8 mouse cellular contexts compared by ENCODE assay signal in genomic region chr7:79246039-79246670, GRCm38 (mm10). TPM values are rescaled to one million over a fixed set of nuclear protein-coding genes. Genes with fewer than 3 reads are reported as not detected.
DNase-seq lines count a peak whose midpoint lies in the region; ATAC-seq and TF ChIP-seq lines count a peak whose summit lies in the region.

No protein-coding gene starts in this region.

- peak; percentile 97 for TF ChIP-seq CTCF in kidney, adult 2 months (conservative IDR thresholded peaks at IDR 0.05; ENCODE audit: insufficient read depth, insufficient read length, low read depth, low read length)

- no peaks in the 10 kb centered on the region for H3K9me3 ChIP-seq in embryonic facial prominence, embryonic 12.5 days
- H3K9me3 ChIP-seq in limb, embryonic 14.5 days (ENCODE audit: control insufficient read depth, low read length) = no peaks in the 10 kb centered on the region
- H3K9me3 ChIP-seq in midbrain, embryonic 15.5 days = no peaks in the 10 kb centered on the region
- H3K9me3 ChIP-seq in stomach, embryonic 14.5 days (ENCODE audit: control insufficient read depth, low read depth, low read length) = no peaks in the 10 kb centered on the region

- ATAC-seq in embryonic facial prominence, embryonic 12.5 days (ENCODE audit: insufficient number of reproducible peaks, insufficient read depth, low FRiP score, low TSS enrichment) = 0 out of 2 replicates have a peak, but pooled peaks have one; percentile 37
- ATAC-seq in limb, embryonic 14.5 days (ENCODE audit: low FRiP score, low read depth) = 0 out of 2 replicates have a peak, but pooled peaks have one; percentile 67
- ATAC-seq in midbrain, embryonic 15.5 days (replicated peaks) = peak; percentile 74; the same call in 1 of the 2 replicates
- ATAC-seq in stomach, embryonic 14.5 days (ENCODE audit: insufficient number of reproducible peaks, insufficient read depth, low FRiP score, low read depth) = peak; percentile 71

- H3K27me3 ChIP-seq in embryonic facial prominence, embryonic 12.5 days = no peaks in the 10 kb centered on the region
- no peaks in the 10 kb centered on the region for H3K27me3 ChIP-seq in kidney, adult 2 months (replicated peaks; ENCODE audit: control insufficient read depth, insufficient read depth, low read length)
- H3K27me3 ChIP-seq in limb, embryonic 14.5 days (ENCODE audit: control insufficient read depth, insufficient read depth, low read length) = no peaks in the 10 kb centered on the region
- H3K27me3 ChIP-seq in midbrain, embryonic 15.5 days (replicated peaks) = no peaks in the 10 kb centered on the region
- H3K27me3 ChIP-seq in stomach, embryonic 14.5 days (ENCODE audit: control insufficient read depth, insufficient read depth, low read length) = no peaks in the 10 kb centered on the region

- 15% methylated on average over 18 of the region's 18 CpGs for WGBS in embryonic facial prominence, embryonic 12.5 days
- 8% methylated on average over 18 of the region's 18 CpGs for WGBS in kidney, adult 2 months
- WGBS in limb, embryonic 14.5 days = 12% methylated on average over 18 of the region's 18 CpGs
- WGBS in midbrain, embryonic 15.5 days = 12% methylated on average over 18 of the region's 18 CpGs
- 14% methylated on average over 18 of the region's 18 CpGs for WGBS in stomach, embryonic 14.5 days

- H3K4me2 ChIP-seq in embryonic facial prominence, embryonic 12.5 days (replicated peaks) = peak overlapping the region; percentile 40
- peak overlapping the region; percentile 37 for H3K4me2 ChIP-seq in limb, embryonic 14.5 days (replicated peaks; ENCODE audit: low read depth, low read length, severe bottlenecking)
- H3K4me2 ChIP-seq in midbrain, embryonic 15.5 days = peak overlapping the region; percentile 38
- H3K4me2 ChIP-seq in stomach, embryonic 14.5 days (replicated peaks; ENCODE audit: low read depth, low read length) = peak overlapping the region; percentile 30

- H3K36me3 ChIP-seq in embryonic facial prominence, embryonic 12.5 days = no peaks in the 10 kb centered on the region
- no peaks in the 10 kb centered on the region for H3K36me3 ChIP-seq in kidney, adult 2 months (ENCODE audit: control insufficient read depth, insufficient read depth, low read length)
- no peaks in the 10 kb centered on the region for H3K36me3 ChIP-seq in limb, embryonic 14.5 days (ENCODE audit: control insufficient read depth, insufficient read depth, low read length)
- no peaks in the 10 kb centered on the region for H3K36me3 ChIP-seq in midbrain, embryonic 15.5 days (replicated peaks)
- H3K36me3 ChIP-seq in stomach, embryonic 14.5 days (ENCODE audit: control insufficient read depth, insufficient read depth, low read length) = no peaks in the 10 kb centered on the region

- H3K27ac ChIP-seq in embryonic facial prominence, embryonic 12.5 days = no peak overlapping the region
- H3K27ac ChIP-seq in kidney, adult 2 months (ENCODE audit: insufficient read depth, low read depth, low read length) = no peak overlapping the region
- no peak overlapping the region for H3K27ac ChIP-seq in limb, embryonic 14.5 days (replicated peaks; ENCODE audit: low read depth, low read length)
- H3K27ac ChIP-seq in midbrain, embryonic 15.5 days = no peak overlapping the region
- H3K27ac ChIP-seq in stomach, embryonic 14.5 days (ENCODE audit: low read length) = no peak overlapping the region

- no peak overlapping the region for H3K4me3 ChIP-seq in embryonic facial prominence, embryonic 12.5 days
- no peak overlapping the region for H3K4me3 ChIP-seq in kidney, adult 2 months (ENCODE audit: insufficient read depth, low read depth, low read length)
- H3K4me3 ChIP-seq in limb, embryonic 14.5 days (replicated peaks; ENCODE audit: low read length) = no peak overlapping the region
- H3K4me3 ChIP-seq in midbrain, embryonic 15.5 days = peak overlapping the region; percentile 16; the same call in 1 of the 2 replicates
- no peak overlapping the region for H3K4me3 ChIP-seq in stomach, embryonic 14.5 days (ENCODE audit: low read depth, low read length)

- DNase-seq in urinary bladder, adult 18-20 months (ENCODE audit: low spot score in 2 of 2) = peak; percentile 26 to 60
- no peak for DNase-seq in urinary bladder, postnatal 10 days (ENCODE audit: low spot score)
- DNase-seq in heart, adult 8-10 months (ENCODE audit: low spot score) = peak; percentile 56
- DNase-seq in kidney, adult 2 months = peak; percentile 66
- DNase-seq in limb, embryonic 14.5 days (ENCODE audit: low spot score) = peak; percentile 60

- TF ChIP-seq POLR2A in kidney, adult 2 months (IDR thresholded peaks at IDR 0.05; ENCODE audit: low read depth, low read length) = no peak
- TF ChIP-seq POLR2A in limb, embryonic 14.5 days (IDR thresholded peaks at IDR 0.05; ENCODE audit: borderline replicate concordance, extremely low read depth, insufficient read depth, insufficient read length) = no peak

- no peak overlapping the region for H3K9ac ChIP-seq in embryonic facial prominence, embryonic 12.5 days
- no peak overlapping the region for H3K9ac ChIP-seq in limb, embryonic 14.5 days (ENCODE audit: low read depth, low read length, severe bottlenecking)
- no peak overlapping the region for H3K9ac ChIP-seq in midbrain, embryonic 15.5 days
- H3K9ac ChIP-seq in stomach, embryonic 14.5 days (replicated peaks; ENCODE audit: low read depth, low read length) = no peak overlapping the region; the same call in 1 of the 2 replicates

- H3K4me1 ChIP-seq in embryonic facial prominence, embryonic 12.5 days = 0 out of 2 replicates have a peak, but pooled peaks cover 2% of the 10 kb centered on the region
- H3K4me1 ChIP-seq in kidney, adult 2 months (ENCODE audit: control insufficient read depth, insufficient read depth, low read length) = 0 out of 2 replicates have a peak, but pooled peaks cover 3% of the 10 kb centered on the region
- 0 out of 2 replicates have a peak, but pooled peaks cover 3% of the 10 kb centered on the region for H3K4me1 ChIP-seq in limb, embryonic 14.5 days (ENCODE audit: control insufficient read depth, insufficient read depth, low read length)
- H3K4me1 ChIP-seq in midbrain, embryonic 15.5 days = peaks cover 7% of the 10 kb centered on the region
- H3K4me1 ChIP-seq in stomach, embryonic 14.5 days (ENCODE audit: control insufficient read depth, insufficient read depth, low read length) = no peaks in the 10 kb centered on the region

RNA-seq across cellular contexts. Expression of gene Abhd2, which starts 26.8 kb away (rescaled TPM):
- polyA plus RNA-seq in embryonic facial prominence, embryonic 12.5 days (2016; fragmentation: Nextera tagmentation; extraction: Ambion mirVana) = 11.0 and 11.9 TPM in 2 replicates
- 10 to 100 TPM; 25.5 to 43.7 (median 29.9) TPM for total RNA-seq in heart, adult 8-10 months (2022)
- polyA plus RNA-seq in kidney, adult 2 months (2012; rRNA removed) = 29.4 and 33.3 TPM in 2 replicates
- 7.8 and 9.5 TPM in 2 replicates for polyA plus RNA-seq in limb, embryonic 14.5 days (2012; rRNA removed)
- polyA plus RNA-seq in limb, embryonic 14.5 days (2014; fragmentation: Nextera tagmentation; extraction: Ambion mirVana) = 10.9 and 13.0 TPM in 2 replicates
- polyA plus RNA-seq in midbrain, embryonic 15.5 days (2015; fragmentation: Nextera tagmentation; extraction: Ambion mirVana) = 16.8 and 18.2 TPM in 2 replicates
- 15.0 and 16.7 TPM in 2 replicates for polyA plus RNA-seq in stomach, embryonic 14.5 days (2014; fragmentation: Nextera tagmentation; extraction: Ambion mirVana)
